Mouse (Mus musculus): Measurements from ENCODE around the gene Gm13288. TPM values are rescaled to one million over a fixed set of nuclear protein-coding genes. Genes with fewer than 3 reads are reported as not detected.
"Not testable (repeated sequence)": the region's sequence is repeated elsewhere in the genome, so short reads cannot be mapped to it uniquely, and the experiment has no call there.

Gm13288 gene
- polyA plus RNA-seq (2012; rRNA removed), result not detected in 2 replicates

DNA sequence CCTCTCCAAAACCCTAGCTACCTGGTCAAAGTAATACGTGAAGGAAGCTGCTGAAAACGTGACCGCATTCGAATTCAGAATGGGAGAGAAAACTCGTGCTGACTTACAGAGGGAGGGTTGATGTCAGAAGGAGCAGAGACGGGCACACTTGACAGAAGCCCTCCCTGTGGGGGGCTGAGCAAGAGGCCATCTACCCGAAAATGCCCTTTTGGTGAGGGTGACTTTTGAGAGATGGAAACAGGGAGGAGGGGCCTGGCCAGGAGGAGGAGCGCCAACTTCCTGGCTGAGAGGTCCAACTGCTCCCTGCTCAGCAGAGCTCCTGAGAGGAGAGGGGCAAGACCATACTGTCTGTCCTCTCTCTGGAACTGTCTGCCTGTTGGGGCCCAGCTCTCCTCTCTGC, at the start of gene Gm13288:
Gm13288 (plus strand) TSS at position 301 of the 400 bp plus-strand sequence.
- DNase-seq (ENCODE audit: extremely low spot score in 1 of 2, low spot score in 1 of 2), result not testable (repeated sequence)

- not testable (repeated sequence) for DNase-seq (ENCODE audit: extremely low spot score in 1 of 2, low spot score in 1 of 2)
Measured at GRCm38 (mm10) chr4:88756581-88757513, 48.5 kb upstream of the Gm13288 start.

- peak; percentile 91 to 94 for DNase-seq (ENCODE audit: extremely low spot score in 1 of 2, low spot score in 1 of 2)
Measured at GRCm38 (mm10) chr4:88757628-88758031, 47.7 kb upstream of the Gm13288 start.

- DNase-seq (ENCODE audit: extremely low spot score in 1 of 2, low spot score in 1 of 2), result not testable (repeated sequence)
Measured at GRCm38 (mm10) chr4:88758751-88759150, 46.6 kb upstream of the Gm13288 start.

DNA sequence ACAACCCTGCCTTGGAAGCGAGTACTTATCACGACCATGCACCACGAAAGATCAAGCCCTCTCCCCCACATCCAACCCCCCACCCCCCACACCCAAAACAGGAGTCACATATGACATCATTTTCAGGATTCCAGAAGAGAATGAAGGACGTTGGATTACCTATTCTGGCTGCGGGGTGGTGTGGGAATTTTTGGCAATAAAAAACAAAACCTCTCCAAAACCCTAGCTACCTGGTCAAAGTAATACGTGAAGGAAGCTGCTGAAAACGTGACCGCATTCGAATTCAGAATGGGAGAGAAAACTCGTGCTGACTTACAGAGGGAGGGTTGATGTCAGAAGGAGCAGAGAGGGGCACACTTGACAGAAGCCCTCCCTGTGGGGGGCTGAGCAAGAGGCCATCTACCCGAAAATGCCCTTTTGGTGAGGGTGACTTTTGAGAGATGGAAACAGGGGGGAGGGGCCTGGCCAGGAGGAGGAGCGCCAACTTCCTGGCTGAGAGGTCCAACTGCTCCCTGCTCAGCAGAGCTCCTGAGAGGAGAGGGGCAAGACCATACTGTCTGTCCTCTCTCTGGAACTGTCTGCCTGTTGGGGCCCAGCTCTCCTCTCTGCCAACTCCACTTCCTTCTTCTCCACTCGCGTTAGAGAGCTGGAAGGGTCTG, 45.6 kb upstream of the Gm13288 start, which contains the start of gene Gm13283:
Gm13283 (plus strand) TSS at position 510 of the 659 bp plus-strand sequence.
- DNase-seq (ENCODE audit: extremely low spot score in 1 of 2, low spot score in 1 of 2), result peak; percentile 24 to 43

DNA sequence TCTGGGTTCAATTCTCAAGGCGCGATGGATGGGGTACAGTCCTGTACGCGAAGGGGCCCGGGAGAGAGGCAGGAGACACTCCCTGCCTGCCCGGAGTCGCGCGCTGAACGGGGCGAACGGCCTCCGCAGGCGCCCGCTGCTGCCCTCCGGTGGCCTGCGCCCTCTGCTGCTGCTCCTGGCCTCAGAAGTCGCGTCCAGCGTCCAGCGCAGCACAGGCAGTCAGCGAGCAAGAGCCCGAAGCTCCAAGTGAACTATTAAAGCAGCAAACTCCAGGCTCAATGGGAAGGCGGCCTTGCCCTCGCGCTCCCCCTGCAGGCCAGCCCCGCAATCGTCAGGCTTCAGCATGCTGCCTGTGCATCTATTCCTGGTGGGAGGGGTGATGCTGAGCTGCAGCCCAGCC, 44.9 kb upstream of the Gm13288 start:
- peak in 1 of 2 experiments; percentile 48 for DNase-seq (ENCODE audit: extremely low spot score in 1 of 2, low spot score in 1 of 2)

DNA sequence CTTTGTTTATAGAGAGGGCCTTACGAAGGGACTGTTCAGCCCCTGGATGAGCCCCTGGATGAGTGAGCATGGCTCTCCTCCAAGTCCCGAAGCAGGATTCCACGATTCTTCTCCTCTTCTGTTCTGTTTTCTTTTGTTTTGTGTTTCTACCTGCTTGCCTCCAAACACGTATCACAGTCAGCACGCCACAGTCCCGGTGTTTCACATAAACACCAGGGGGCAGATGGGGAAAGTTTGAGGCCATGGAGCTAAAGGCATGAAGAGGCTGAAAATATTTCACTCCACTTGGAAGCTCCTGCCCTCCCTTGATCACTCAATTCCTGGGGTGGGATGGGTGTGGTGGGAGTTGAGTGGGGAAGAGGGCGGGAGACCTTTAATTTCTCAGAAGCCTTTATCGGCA, 43.6 kb upstream of the Gm13288 start:
- DNase-seq (ENCODE audit: extremely low spot score in 1 of 2, low spot score in 1 of 2), result peak; percentile 59 to 73

DNA sequence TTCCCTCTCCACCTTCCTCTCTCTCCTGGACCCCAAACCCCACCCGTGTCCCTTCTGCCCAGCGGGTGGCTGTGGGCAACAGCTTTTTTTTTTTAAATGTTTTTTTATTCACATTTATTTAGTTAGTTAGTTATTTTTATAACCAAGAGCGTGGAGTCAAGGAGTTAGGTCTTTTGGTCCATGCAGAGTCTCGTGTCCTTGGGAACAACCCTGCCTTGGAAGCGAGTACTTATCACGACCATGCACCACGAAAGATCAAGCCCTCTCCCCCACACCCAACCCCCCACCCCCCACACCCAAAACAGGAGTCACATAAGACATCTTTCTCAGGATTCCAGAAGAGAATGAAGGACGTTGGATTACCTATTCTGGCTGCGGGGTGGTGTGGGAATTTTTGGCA, 43.0 kb upstream of the Gm13288 start:
- DNase-seq (ENCODE audit: extremely low spot score in 1 of 2, low spot score in 1 of 2), result not testable (repeated sequence)

- not testable (repeated sequence) for DNase-seq (ENCODE audit: extremely low spot score in 1 of 2, low spot score in 1 of 2)
Measured at GRCm38 (mm10) chr4:88763384-88764018, 41.8 kb upstream of the Gm13288 start.

DNA sequence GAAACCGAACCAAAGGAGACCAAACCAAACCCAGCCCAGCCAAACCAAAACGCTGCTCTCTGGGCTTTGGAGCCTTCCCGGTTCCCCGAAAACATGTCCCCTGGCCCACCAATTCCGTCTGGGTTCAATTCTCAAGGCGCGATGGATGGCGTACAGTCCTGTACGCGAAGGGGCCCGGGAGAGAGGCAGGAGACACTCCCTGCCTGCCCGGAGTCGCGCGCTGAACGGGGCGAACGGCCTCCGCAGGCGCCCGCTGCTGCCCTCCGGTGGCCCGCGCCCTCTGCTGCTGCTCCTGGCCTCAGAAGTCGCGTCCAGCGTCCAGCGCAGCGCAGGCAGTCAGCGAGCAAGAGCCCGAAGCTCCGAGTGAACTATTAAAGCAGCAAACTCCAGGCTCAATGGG, 31.8 kb upstream of the Gm13288 start, which contains the start of gene Gm13290:
Gm13290 (plus strand) TSS at position 301 of the 400 bp plus-strand sequence.
- DNase-seq (ENCODE audit: extremely low spot score in 1 of 2, low spot score in 1 of 2), result not testable (repeated sequence)

DNA sequence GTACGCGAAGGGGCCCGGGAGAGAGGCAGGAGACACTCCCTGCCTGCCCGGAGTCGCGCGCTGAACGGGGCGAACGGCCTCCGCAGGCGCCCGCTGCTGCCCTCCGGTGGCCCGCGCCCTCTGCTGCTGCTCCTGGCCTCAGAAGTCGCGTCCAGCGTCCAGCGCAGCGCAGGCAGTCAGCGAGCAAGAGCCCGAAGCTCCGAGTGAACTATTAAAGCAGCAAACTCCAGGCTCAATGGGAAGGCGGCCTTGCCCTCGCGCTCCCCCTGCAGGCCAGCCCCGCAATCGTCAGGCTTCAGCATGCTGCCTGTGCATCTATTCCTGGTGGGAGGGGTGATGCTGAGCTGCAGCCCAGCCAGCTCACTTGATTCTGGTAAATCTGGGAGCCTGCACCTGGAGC, 28.7 kb upstream of the Gm13288 start, which contains the start of gene Gm13289:
Gm13289 (plus strand) TSS at position 301 of the 400 bp plus-strand sequence.
- DNase-seq (ENCODE audit: extremely low spot score in 1 of 2, low spot score in 1 of 2), result not testable (repeated sequence)

DNA sequence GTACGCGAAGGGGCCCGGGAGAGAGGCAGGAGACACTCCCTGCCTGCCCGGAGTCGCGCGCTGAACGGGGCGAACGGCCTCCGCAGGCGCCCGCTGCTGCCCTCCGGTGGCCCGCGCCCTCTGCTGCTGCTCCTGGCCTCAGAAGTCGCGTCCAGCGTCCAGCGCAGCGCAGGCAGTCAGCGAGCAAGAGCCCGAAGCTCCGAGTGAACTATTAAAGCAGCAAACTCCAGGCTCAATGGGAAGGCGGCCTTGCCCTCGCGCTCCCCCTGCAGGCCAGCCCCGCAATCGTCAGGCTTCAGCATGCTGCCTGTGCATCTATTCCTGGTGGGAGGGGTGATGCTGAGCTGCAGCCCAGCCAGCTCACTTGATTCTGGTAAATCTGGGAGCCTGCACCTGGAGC, 25.8 kb upstream of the Gm13288 start, which contains the start of gene Gm13272:
Gm13272 (plus strand) TSS at position 301 of the 400 bp plus-strand sequence.
- DNase-seq (ENCODE audit: extremely low spot score in 1 of 2, low spot score in 1 of 2), result not testable (repeated sequence)

DNA sequence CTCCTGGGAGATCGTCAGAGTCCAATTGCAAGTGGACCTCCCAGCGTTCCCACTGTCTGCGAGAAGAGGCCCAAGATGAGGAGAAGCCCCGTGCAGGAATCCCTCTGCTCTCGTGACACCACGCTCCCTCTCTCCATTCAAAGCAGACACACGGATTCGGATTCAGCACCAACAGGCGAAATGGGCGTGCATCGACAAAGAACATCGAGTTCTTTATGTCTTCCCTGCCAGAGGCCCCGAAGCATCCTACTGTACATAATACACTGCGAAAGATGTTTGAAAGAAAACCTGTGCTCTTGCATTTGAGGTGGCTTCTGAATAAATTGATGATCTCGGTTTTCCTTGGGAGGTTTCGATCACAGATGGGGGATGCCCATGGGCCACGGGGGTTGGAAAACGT, 25.0 kb upstream of the Gm13288 start:
- not testable (repeated sequence) for DNase-seq (ENCODE audit: extremely low spot score in 1 of 2, low spot score in 1 of 2)

DNA sequence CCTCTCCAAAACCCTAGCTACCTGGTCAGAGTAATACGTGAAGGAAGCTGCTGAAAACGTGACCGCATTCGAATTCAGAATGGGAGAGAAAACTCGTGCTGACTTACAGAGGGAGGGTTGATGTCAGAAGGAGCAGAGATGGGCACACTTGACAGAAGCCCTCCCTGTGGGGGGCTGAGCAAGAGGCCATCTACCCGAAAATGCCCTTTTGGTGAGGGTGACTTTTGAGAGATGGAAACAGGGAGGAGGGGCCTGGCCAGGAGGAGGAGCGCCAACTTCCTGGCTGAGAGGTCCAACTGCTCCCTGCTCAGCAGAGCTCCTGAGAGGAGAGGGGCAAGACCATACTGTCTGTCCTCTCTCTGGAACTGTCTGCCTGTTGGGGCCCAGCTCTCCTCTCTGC, 23.5 kb upstream of the Gm13288 start, which contains the start of gene Ifnz:
Ifnz (plus strand) TSS at position 301 of the 400 bp plus-strand sequence.
- DNase-seq (ENCODE audit: extremely low spot score in 1 of 2, low spot score in 1 of 2), result not testable (repeated sequence)

- DNase-seq (ENCODE audit: extremely low spot score in 1 of 2, low spot score in 1 of 2), result not testable (repeated sequence)
Measured at GRCm38 (mm10) chr4:88782335-88782734, 23.0 kb upstream of the Gm13288 start.

- DNase-seq (ENCODE audit: extremely low spot score in 1 of 2, low spot score in 1 of 2), result not testable (repeated sequence)
Measured at GRCm38 (mm10) chr4:88785409-88785808, 19.9 kb upstream of the Gm13288 start, which contains the start of gene Gm13276. Gm13276 (plus strand) TSS chr4:88785709.

DNA sequence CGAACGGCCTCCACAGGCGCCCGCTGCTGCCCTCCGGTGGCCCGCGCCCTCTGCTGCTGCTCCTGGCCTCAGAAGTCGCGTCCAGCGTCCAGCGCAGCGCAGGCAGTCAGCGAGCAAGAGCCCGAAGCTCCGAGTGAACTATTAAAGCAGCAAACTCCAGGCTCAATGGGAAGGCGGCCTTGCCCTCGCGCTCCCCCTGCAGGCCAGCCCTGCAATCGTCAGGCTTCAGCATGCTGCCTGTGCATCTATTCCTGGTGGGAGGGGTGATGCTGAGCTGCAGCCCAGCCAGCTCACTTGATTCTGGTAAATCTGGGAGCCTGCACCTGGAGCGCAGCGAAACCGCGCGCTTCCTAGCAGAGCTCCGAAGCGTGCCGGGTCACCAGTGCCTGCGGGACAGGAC, 16.9 kb upstream of the Gm13288 start, which contains the start of gene Gm13277:
Gm13277 (plus strand) TSS at position 231 of the 400 bp plus-strand sequence.
- peak; percentile 16 to 80 for DNase-seq (ENCODE audit: extremely low spot score in 1 of 2, low spot score in 1 of 2)

DNA sequence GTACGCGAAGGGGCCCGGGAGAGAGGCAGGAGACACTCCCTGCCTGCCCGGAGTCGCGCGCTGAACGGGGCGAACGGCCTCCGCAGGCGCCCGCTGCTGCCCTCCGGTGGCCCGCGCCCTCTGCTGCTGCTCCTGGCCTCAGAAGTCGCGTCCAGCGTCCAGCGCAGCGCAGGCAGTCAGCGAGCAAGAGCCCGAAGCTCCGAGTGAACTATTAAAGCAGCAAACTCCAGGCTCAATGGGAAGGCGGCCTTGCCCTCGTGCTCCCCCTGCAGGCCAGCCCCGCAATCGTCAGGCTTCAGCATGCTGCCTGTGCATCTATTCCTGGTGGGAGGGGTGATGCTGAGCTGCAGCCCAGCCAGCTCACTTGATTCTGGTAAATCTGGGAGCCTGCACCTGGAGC, 14.1 kb upstream of the Gm13288 start, which contains the start of gene Gm13278:
Gm13278 (plus strand) TSS at position 301 of the 400 bp plus-strand sequence.
- DNase-seq (ENCODE audit: extremely low spot score in 1 of 2, low spot score in 1 of 2), result not testable (repeated sequence)

DNA sequence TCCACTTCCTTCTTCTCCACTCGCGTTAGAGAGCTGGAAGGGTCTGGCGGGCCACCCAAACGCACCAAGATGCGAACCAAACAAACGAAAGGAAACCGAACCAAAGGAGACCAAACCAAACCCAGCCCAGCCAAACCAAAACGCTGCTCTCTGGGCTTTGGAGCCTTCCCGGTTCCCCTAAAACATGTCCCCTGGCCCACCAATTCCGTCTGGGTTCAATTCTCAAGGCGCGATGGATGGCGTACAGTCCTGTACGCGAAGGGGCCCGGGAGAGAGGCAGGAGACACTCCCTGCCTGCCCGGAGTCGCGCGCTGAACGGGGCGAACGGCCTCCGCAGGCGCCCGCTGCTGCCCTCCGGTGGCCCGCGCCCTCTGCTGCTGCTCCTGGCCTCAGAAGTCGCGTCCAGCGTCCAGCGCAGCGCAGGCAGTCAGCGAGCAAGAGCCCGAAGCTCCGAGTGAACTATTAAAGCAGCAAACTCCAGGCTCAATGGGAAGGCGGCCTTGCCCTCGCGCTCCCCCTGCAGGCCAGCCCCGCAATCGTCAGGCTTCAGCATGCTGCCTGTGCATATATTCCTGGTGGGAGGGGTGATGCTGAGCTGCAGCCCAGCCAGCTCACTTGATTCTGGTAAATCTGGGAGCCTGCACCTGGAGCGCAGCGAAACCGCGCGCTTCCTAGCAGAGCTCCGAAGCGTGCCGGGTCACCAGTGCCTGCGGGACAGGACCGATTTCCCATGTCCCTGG, 11.2 kb upstream of the Gm13288 start, which contains the start of gene Gm13275:
Gm13275 (plus strand) TSS at position 552 of the 740 bp plus-strand sequence.
- DNase-seq (ENCODE audit: extremely low spot score in 1 of 2, low spot score in 1 of 2), result peak; percentile 44 to 59
